Mouse (Mus musculus) brain, embryonic 14.5 days (tissue): Measurements from ENCODE around the gene Cxcl12. TPM values are rescaled to one million over a fixed set of nuclear protein-coding genes. Genes with fewer than 3 reads are reported as not detected.

ENCODE experiments used
- DNase-seq: peaks from one replicate; pipeline ENCODE4 v3.0.0-alpha.2; 2011; ENCODE audit warnings: low read depth
- CTCF ChIP-seq: fragments of 200-500 bp; IDR thresholded peaks from 2 replicates; pipeline ENCODE4 v1.5.1; 2012; ENCODE audit warnings: inconsistent platforms, mild to moderate bottlenecking, moderate library complexity, borderline replicate concordance; ENCODE audit not compliant: insufficient read depth, insufficient read length; ENCODE audit errors: extremely low read depth
- POLR2A ChIP-seq: fragments of 200-500 bp; IDR thresholded peaks from 2 replicates; pipeline ENCODE4 v1.6.1; 2012; ENCODE audit warnings: mild to moderate bottlenecking, inconsistent platforms, borderline replicate concordance; ENCODE audit not compliant: poor library complexity, insufficient read depth, insufficient read length, severe bottlenecking; ENCODE audit errors: extremely low read depth
- polyA plus RNA-seq: library from polyadenylated mRNA; depleted of rRNA; stranded (reverse); fragments of >200 nt; gene quantifications from 2 replicates; pipeline ENCODE4 v1.2.3, GENCODE M21; 2012; rRNA removed

The Cxcl12 gene
- 69.4 and 73.6 TPM in 2 replicates for polyA plus RNA-seq

DNA sequence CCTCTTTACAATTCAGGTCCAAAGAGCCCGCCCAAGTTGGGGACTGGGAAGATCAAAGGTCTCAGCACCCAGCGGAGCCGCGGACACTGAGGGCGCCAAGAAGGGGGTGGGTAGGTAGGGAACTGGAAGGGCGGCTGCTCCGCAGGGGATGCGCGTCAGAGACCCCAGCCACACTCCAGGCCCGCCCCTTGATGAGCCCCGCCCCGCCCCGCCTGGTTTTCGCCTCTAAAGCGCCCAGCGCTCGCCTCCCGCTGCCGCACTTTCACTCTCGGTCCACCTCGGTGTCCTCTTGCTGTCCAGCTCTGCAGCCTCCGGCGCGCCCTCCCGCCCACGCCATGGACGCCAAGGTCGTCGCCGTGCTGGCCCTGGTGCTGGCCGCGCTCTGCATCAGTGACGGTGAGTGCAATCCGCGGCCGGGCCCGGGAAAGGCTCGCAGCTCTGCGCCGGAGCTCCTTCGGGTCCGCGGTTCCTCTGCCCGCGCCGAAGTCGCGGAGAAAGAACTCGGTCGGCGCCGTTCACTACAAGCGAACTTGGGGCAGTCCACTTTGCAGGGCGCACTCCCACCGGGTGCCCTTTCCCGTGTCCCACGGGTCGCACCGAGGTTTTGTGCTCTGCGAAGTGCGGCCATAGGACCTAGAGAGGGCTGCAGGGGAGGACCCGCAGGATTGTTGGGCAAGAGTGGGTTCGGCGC, at the start of gene Cxcl12:
Cxcl12 (plus strand) TSS at position 215 of the 691 bp plus-strand sequence.
- TF ChIP-seq CTCF: no peak
- 0 out of 2 replicates have a peak, but pooled peaks have one; percentile 12 for TF ChIP-seq POLR2A

GRCm38 (mm10) chr6:117122074-117122473, 46.3 kb upstream of the Cxcl12 start:
- TF ChIP-seq CTCF: no peak
- TF ChIP-seq POLR2A: no peak
- DNase-seq: no peak

More for the DNA sequence above, at the start of gene Cxcl12:
- DNase-seq: peak; percentile 60

- TF ChIP-seq POLR2A: no peak
- no peak for TF ChIP-seq CTCF
- no peak for DNase-seq
Observed at GRCm38 (mm10) chr6:117126356-117126755, 42.0 kb upstream of the Cxcl12 start.

DNA sequence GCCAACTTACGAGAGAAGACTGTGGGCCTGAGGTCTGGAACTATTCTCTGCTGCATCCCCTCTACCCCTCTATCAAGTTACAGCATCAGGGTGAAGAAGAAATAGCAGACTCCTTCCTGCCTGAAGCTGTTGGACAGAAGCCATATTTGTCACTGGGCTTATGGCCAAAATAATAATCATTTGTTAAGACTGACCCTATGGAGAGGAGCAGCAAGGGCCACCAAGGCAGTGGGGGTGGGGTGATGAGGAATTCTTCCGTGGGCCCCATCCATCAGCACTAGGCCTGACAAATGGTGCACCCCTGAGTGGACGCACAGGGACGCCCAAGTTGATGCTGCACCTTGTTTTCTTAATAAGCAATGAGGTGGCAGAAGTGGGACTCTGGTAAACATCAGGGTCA, 38.9 kb upstream of the Cxcl12 start:
- DNase-seq: no peak
- TF ChIP-seq POLR2A: no peak
- no peak for TF ChIP-seq CTCF

DNA sequence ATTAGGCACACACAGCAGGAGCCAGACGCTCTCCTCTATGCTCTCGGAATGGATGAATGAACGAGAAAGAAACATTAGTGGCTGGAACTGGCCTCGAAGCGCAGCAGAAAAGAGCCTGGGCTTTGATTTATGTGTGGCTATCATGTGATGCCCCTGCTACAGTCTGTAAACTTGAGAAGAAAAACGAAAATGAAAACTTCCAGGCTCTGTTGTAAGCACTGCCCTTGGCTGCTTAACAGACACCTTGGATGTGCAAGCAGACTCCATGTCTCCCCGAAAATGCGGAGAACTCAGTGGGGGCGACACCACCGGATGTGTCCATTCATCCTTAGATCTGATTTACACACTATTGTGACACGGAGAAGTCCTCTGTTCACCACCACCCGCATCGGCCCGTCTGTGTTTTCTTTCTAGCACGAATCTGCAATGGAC, 37.6 kb upstream of the Cxcl12 start:
- no peak for TF ChIP-seq POLR2A
- no peak for TF ChIP-seq CTCF
- peak; percentile 48 for DNase-seq

- TF ChIP-seq CTCF (no peak), POLR2A (no peak)
- DNase-seq: no peak
Observed at GRCm38 (mm10) chr6:117134526-117134925, 33.8 kb upstream of the Cxcl12 start.

GRCm38 (mm10) chr6:117137735-117138134, 30.6 kb upstream of the Cxcl12 start:
- TF ChIP-seq POLR2A (no peak), CTCF (no peak)

DNA sequence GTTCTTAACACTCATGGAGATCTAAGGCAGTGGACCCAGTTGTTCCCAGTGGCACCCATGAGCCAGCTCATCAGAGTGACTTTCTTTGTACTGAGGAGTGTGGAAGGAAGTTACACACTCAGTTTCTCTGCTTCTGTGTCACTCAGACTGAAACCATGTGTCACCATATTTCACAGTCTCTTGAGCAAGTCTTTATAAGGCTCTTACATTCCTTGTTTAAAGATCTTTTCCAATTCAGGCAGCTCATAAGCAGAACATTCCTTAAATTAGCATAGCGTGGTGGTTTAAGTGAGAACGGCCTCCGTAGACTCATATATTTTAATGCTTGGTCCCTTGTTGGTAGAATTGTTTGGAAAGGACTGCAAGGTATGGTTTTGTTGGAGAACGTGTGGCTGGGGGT, 27.4 kb upstream of the Cxcl12 start:
- DNase-seq: no peak
- no peak for TF ChIP-seq CTCF
- no peak for TF ChIP-seq POLR2A

More at GRCm38 (mm10) chr6:117137735-117138134, 30.6 kb upstream of the Cxcl12 start:
- DNase-seq: peak; percentile 20

- no peak for DNase-seq
Observed at GRCm38 (mm10) chr6:117146951-117147350, 21.4 kb upstream of the Cxcl12 start.

GRCm38 (mm10) chr6:117151484-117152149, 16.7 kb upstream of the Cxcl12 start:
- TF ChIP-seq POLR2A (no peak), CTCF (no peak)
- DNase-seq: no peak

More at GRCm38 (mm10) chr6:117146951-117147350, 21.4 kb upstream of the Cxcl12 start:
- TF ChIP-seq CTCF (no peak), POLR2A (no peak)

DNA sequence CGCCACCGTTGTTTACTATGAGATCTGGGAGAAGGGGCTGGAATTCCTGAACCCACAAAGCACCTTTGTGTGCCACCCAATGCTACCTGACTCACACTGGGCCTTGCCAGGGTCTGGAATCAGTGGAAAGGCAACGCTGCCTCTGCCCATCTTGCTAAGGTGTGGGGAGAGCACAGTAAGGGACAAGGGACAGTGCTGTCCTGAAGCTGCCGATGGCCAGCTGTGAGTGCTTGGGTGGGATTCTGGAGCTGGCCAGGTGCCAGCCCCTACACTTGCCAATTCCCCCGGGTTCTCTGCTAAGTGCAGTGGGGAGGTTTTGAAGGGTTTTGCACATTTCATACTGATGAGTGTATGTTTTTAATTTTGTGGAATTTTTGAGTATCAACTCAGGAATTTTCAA, 15.3 kb upstream of the Cxcl12 start:
- no peak for TF ChIP-seq POLR2A
- no peak for TF ChIP-seq CTCF
- no peak for DNase-seq

DNA sequence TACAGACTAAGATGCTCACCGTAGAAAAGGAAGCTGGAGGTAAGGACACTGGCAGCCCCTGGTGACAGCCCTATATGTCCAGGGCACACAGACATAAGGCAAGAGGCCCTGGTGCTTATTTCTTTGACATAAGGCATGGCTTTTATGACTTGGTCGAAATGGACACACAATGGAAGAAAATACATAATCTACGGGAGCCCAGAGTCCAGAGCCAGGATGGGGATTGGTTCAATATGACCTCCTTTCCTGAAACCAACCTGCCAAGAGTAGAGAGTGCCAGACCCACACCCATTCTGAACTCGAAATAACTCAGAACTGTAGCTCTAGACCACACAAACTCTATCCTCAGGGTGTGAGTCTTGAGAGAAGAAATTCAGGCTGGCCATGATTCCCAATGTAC, 11.5 kb upstream of the Cxcl12 start:
- no peak for DNase-seq

More for the DNA sequence above, 11.5 kb upstream of the Cxcl12 start:
- TF ChIP-seq CTCF: no peak
- TF ChIP-seq POLR2A: no peak
